Mouse (Mus musculus) T-helper 2 cell (primary cell): ENCODE measurements around the gene Pds5b.
"Not testable (repeated sequence)": the region's sequence is repeated elsewhere in the genome, so short reads cannot be mapped to it uniquely, and the experiment has no call there.

Experiments
- in situ Hi-C: fragments of 300-600 bp; cut with MboI, MseI; formaldehyde crosslinking; loops from one replicate; pipeline ENCODE4 v1.15.1; 2025; ENCODE audit warnings: high pct_unique_total_duplicates

Gene Pds5b

DNA sequence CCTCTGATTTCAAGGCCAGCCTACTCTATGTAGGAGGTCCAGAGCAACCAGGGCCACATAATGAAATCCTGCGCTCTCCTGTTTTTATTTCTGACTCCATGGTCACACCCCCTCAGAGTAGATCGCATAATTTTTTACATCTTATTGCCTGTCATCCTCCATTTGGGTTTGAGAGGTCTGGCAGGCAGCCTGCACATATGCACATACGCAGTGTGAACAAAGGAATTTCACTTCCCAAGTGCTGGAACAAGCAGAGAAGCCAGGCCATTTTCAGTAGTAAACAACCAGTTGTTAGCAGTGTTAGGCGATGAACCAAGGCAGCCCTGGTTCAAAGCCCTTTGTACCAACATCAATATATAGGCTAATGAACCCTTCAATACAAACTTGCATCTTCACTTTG, 147.6 kb downstream of the Pds5b start:
- in situ Hi-C loops = no loop called here

DNA sequence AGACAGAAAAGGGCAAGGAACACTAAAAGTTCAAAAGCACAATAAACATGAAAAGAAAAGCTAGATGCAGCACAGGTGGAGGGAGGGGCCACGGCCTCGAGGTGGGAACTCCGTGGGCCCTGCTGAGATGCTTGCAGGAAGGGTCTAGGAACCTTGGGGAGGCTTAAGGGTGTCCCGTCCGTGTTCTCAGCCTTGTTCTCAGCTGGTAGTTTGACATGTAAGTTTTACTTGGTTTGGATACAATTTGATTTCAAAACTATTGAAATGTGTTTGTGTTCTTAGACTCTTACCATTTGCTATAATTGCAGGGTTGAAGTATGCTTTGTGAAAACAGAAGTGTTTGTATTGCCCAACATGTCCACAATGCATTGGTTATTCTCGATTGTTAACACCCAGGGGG, 149.2 kb downstream of the Pds5b start:
- in situ Hi-C loops = no loop called here

DNA sequence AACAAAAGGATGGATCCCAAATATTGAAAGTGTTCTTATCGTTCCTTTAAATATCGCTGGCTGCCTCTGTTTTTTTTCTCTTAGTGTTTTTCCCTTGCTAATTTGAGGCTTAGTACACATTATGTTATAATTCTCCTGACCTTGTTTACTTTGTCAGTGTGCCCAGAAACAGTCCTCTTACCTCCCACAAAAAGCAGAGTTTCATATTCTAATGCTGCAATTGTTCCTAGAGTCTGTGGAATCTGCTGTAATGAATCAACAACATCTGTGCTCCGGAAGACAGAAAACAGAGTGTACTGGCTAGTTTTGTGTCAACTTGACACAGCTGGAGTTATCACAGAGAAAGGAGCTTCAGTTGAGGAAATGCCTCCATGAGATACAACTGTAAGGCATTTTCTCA, 149.8 kb downstream of the Pds5b start:
- in situ Hi-C loops = no loop called here

DNA sequence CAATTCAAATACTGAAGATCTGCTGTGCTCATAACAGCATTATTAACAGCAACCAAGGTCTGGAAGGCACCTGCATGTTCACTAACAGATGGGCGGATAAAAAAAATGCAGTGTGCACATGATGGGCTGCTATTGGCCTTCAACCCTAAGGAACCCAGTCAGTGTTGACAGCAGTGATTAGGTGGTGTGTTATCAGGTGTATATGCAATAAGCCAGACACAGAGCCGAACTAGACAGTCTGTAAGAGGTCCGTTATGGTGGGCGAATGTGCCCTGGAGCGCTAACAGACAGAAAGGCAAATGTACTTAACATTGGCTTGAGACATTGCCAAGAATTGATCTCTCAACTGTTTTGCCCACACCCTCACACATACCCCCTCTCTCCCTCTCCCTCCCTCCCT, 156.0 kb downstream of the Pds5b start:
- in situ Hi-C loops = no loop called here

DNA sequence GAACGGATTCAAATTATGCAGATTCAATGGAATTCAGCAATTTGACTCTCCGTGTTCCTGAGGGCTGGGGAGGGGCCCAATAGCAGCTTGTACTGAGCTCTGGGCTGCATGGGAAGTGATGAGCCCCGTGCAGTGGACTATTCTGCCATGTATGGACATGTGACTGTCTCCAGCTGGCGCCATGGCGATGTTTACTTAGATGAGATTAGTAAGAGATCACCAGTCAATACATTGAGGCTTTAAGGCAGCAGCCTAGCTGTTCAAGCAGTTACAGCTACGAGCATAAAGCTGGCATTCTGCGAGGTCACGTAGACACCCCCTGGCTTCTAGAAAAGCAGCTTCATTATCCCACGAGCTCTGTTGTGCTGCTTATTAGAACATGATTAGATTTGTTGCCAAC, 157.2 kb downstream of the Pds5b start:
- in situ Hi-C loops = no loop called here

DNA sequence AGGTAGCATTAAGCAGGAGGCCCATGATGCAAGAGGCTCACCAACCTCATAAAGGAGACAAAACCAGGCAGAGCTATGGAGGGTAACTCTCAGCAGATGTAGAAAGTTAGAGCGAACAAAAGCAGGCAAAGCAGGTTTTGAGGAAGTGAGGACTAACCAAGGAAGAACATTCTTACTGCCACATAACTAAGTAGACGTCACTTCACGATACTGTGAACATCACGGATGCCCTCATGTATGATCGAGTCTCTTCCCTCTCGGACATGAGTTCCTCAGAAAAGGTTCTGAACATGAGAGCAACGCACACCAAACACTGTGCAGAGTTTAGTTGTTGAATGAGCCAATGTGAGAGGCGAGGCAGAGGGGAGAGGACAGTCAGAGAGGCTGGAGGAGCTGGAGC, 163.2 kb downstream of the Pds5b start:
- in situ Hi-C loops = no loop called here

GRCm38 (mm10) chr5:150839688-150840541, 166.4 kb downstream of the Pds5b start:
- in situ Hi-C loops = no loop called here

DNA sequence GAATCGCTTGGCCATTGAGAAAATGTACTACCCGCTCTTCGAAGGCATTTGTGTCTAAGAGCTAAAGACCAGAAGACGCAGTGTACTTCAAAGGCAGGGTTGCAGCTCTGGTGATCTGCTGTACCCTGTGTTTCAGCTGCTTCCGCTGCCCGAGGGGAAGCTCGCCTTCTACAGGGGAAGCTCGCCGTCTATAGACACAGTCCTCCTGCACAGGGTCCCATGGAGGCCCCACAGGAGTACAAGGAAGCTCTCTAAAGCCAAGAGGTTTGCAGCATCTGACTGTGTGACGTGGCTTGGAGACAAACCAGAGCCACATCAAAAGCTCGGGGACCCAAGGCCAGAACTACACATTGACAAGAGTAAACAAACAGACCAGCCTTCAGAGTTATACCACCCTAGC, 167.1 kb downstream of the Pds5b start:
- in situ Hi-C loops = no loop called here

DNA sequence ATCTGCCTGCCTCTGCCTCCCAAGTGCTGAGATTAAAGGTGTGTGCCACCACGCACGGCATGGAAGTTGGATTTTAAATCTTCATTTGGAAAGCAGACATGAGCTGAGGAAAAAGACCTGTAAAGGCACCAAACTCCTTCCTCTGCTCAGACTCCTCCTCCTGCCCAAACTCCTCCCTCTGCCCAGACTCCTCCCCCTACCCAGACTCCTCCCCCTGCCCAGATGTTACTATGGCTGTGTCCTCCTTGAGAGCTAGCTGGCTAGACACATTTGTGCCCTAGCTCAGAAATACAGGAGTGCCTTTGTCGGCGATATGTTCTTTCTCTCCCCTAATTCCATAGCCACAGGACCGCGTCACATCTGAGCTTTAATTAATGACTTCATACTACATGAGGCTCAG, 172.4 kb downstream of the Pds5b start:
- in situ Hi-C loops = no loop called here

DNA sequence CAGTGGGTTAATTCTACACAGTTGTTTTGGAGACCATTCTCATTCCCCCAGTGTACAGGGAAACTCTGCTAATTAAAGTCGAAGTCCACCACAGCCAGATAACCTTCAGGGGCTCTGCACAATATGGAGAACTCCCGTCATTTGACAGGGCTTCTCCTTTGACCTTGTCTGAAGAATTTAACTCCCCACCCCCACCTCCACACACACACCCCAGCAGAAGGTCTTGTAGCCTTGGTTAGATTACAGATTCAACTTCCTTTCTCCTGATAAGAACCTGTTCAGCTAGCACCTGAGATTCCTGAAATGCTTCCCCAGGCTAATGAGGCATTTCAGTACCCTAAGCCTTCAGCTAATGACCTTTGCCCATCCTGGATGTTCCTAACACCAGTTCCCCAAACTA, 177.3 kb downstream of the Pds5b start:
- in situ Hi-C loops = no loop called here

DNA sequence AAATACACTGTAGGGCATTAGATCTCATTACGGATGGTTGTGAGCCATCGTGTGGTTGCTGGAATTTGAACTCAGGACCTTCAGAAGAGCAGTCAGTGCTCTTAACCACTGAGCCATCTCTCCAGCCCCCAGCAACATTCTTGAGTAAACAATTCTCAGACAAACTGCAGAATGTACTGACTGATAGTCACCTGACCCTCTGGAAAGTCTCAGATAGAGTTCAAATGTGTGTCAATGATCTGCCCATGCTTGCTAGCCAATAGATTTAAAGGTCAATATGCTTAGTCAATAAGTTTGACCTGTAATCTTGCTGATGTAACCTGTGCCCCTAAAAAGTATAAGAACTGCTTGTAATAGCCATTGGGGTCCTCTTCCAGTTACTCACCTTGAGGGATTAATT, 178.6 kb downstream of the Pds5b start:
- in situ Hi-C loops = not testable (repeated sequence)

GRCm38 (mm10) chr5:150854506-150854905, 181.0 kb downstream of the Pds5b start:
- in situ Hi-C loops = no loop called here

- in situ Hi-C loops = no loop called here
Measured at GRCm38 (mm10) chr5:150859642-150860194, 186.2 kb downstream of the Pds5b start.
